Mouse (Mus musculus) adrenal gland, postnatal 0 days (tissue): ENCODE data around the gene Zbtb4. TPM values are rescaled to one million over a fixed set of nuclear protein-coding genes. Genes with fewer than 3 reads are reported as not detected.

ENCODE experiments used
- polyA plus RNA-seq: library from polyadenylated mRNA; unstranded; fragments of >200 nt; fragmentation: Nextera tagmentation; extraction: Ambion mirVana; gene quantifications from 2 replicates; pipeline ENCODE4 v1.2.1, GENCODE M21; 2015

Gene Zbtb4
- polyA plus RNA-seq: 3.7 and 4.4 TPM in 2 replicates

GRCm38 (mm10) chr11:69765221-69766125, at the start of gene Zbtb4:
Gene Zbtb4, plus strand, starts transcription at chr11:69765912.

GRCm38 (mm10) chr11:69758478-69758970, 7.2 kb upstream of the Zbtb4 start, which contains the start of gene Polr2a:
Gene Polr2a, minus strand, starts transcription at chr11:69758637.

GRCm38 (mm10) chr11:69761868-69762267, 3.8 kb upstream of the Zbtb4 start, which contains the start of gene Slc35g3:
Gene Slc35g3, minus strand, starts transcription at chr11:69761968.

GRCm38 (mm10) chr11:69795168-69795982, 29.7 kb downstream of the Zbtb4 start, which contains the start of gene Chrnb1:
Gene Chrnb1, minus strand, starts transcription at chr11:69795943.

GRCm38 (mm10) chr11:69801379-69801977, 35.8 kb downstream of the Zbtb4 start, which contains the start of gene Fgf11:
Gene Fgf11, minus strand, starts transcription at chr11:69801857.

GRCm38 (mm10) chr11:69804972-69805909, 39.5 kb downstream of the Zbtb4 start, which contains the start of gene Tmem102:
Gene Tmem102, minus strand, starts transcription at chr11:69805624.

GRCm38 (mm10) chr11:69815155-69815554, 49.4 kb downstream of the Zbtb4 start, which contains the start of gene Gm39566:
Gene Gm39566, minus strand, starts transcription at chr11:69815298.

GRCm38 (mm10) chr11:69818365-69818764, 52.7 kb downstream of the Zbtb4 start, which contains the start of gene Spem2:
Gene Spem2, minus strand, starts transcription at chr11:69818465.

GRCm38 (mm10) chr11:69822080-69822479, 56.4 kb downstream of the Zbtb4 start, which contains the start of gene Spem1:
Gene Spem1, minus strand, starts transcription at chr11:69822180.

Other genes starting within 250 kb of the Zbtb4 start
- gene Dnah2, start 216.8 kb upstream of the Zbtb4 start, polyA plus RNA-seq: 0.30 and 1.3 TPM in 2 replicates
- 9.0 and 17.2 TPM in 2 replicates for gene Efnb3, start 205.7 kb upstream of the Zbtb4 start, polyA plus RNA-seq
- 10.6 and 11.8 TPM in 2 replicates for gene Wrap53, start 185.7 kb upstream of the Zbtb4 start, polyA plus RNA-seq
- 50.4 and 67.8 TPM in 2 replicates for gene Trp53, start 185.6 kb upstream of the Zbtb4 start, polyA plus RNA-seq
- 25.4 and 32.3 TPM in 2 replicates for gene Atp1b2, start 160.0 kb upstream of the Zbtb4 start, polyA plus RNA-seq
- gene Shbg, start 148.0 kb upstream of the Zbtb4 start, polyA plus RNA-seq: 0.14 TPM in 1 of 2 replicates, not detected in the other
- 41.0 and 44.3 TPM in 2 replicates for gene Sat2, start 143.9 kb upstream of the Zbtb4 start, polyA plus RNA-seq
- 17.0 and 23.2 TPM in 2 replicates for gene Fxr2, start 132.9 kb upstream of the Zbtb4 start, polyA plus RNA-seq
- gene Sox15, start 110.6 kb upstream of the Zbtb4 start, polyA plus RNA-seq: not detected in 2 replicates
- 75.5 and 97.1 TPM in 2 replicates for gene Mpdu1, start 103.3 kb upstream of the Zbtb4 start, polyA plus RNA-seq
- 34.5 TPM in 2 replicates for gene Cd68, start 99.8 kb upstream of the Zbtb4 start, polyA plus RNA-seq
- gene Eif4a1, start 93.5 kb upstream of the Zbtb4 start, polyA plus RNA-seq: 393 and 466 TPM in 2 replicates
- 46.6 and 53.5 TPM in 2 replicates for gene Senp3, start 83.8 kb upstream of the Zbtb4 start, polyA plus RNA-seq
- gene Tnfsf13, start 80.1 kb upstream of the Zbtb4 start, polyA plus RNA-seq: 0.80 TPM in 2 replicates
- gene Tnfsf12, start 70.1 kb upstream of the Zbtb4 start, polyA plus RNA-seq: 17.7 and 26.1 TPM in 2 replicates
- gene Tnfsfm13, start 69.8 kb upstream of the Zbtb4 start, polyA plus RNA-seq: 9.2 and 12.7 TPM in 2 replicates
- 18.7 and 21.8 TPM in 2 replicates for gene Polr2a, start 7.3 kb upstream of the Zbtb4 start, polyA plus RNA-seq
- 0.22 TPM in 1 of 2 replicates, not detected in the other for gene Slc35g3, start 3.9 kb upstream of the Zbtb4 start, polyA plus RNA-seq
- gene Chrnb1, start 30.0 kb downstream of the Zbtb4 start, polyA plus RNA-seq: 1.9 and 2.8 TPM in 2 replicates
- gene Fgf11, start 35.9 kb downstream of the Zbtb4 start, polyA plus RNA-seq: 0.91 and 0.92 TPM in 2 replicates
- 1.4 and 1.8 TPM in 2 replicates for gene Tmem102, start 39.7 kb downstream of the Zbtb4 start, polyA plus RNA-seq
- gene Gm39566, start 49.4 kb downstream of the Zbtb4 start, polyA plus RNA-seq: not detected in 2 replicates
- gene Spem2, start 52.6 kb downstream of the Zbtb4 start, polyA plus RNA-seq: not detected in 2 replicates
- not detected in 2 replicates for gene Spem1, start 56.3 kb downstream of the Zbtb4 start, polyA plus RNA-seq
- 3.1 and 4.3 TPM in 2 replicates for gene Nlgn2, start 71.9 kb downstream of the Zbtb4 start, polyA plus RNA-seq
- 479 and 845 TPM in 2 replicates for gene Tmem256, start 72.6 kb downstream of the Zbtb4 start, polyA plus RNA-seq
- gene Plscr3, start 80.5 kb downstream of the Zbtb4 start, polyA plus RNA-seq: 74.4 and 74.8 TPM in 2 replicates
- 0.19 and 0.47 TPM in 2 replicates for gene Tnk1, start 92.8 kb downstream of the Zbtb4 start, polyA plus RNA-seq
- gene Tmem95, start 112.1 kb downstream of the Zbtb4 start, polyA plus RNA-seq: not detected in 2 replicates
- gene Kctd11, start 115.5 kb downstream of the Zbtb4 start, polyA plus RNA-seq: 4.1 and 5.2 TPM in 2 replicates
- 0.73 and 0.76 TPM in 2 replicates for gene Acap1, start 129.6 kb downstream of the Zbtb4 start, polyA plus RNA-seq
- 4.3 TPM in 2 replicates for gene 2810408A11Rik, start 135.1 kb downstream of the Zbtb4 start, polyA plus RNA-seq
- gene Neurl4, start 135.2 kb downstream of the Zbtb4 start, polyA plus RNA-seq: 3.7 and 4.1 TPM in 2 replicates
- 48.8 and 63.0 TPM in 2 replicates for gene Gps2, start 148.0 kb downstream of the Zbtb4 start, polyA plus RNA-seq
- gene Eif5a, start 156.0 kb downstream of the Zbtb4 start, polyA plus RNA-seq: 749 and 924 TPM in 2 replicates
- gene Ybx2, start 169.9 kb downstream of the Zbtb4 start, polyA plus RNA-seq: 0.27 and 0.40 TPM in 2 replicates
- 5.2 and 7.1 TPM in 2 replicates for gene Slc2a4, start 182.3 kb downstream of the Zbtb4 start, polyA plus RNA-seq
- 4.0 and 8.7 TPM in 2 replicates for gene Cldn7, start 198.9 kb downstream of the Zbtb4 start, polyA plus RNA-seq
- gene Ctdnep1, start 215.2 kb downstream of the Zbtb4 start, polyA plus RNA-seq: 17.2 and 21.6 TPM in 2 replicates
- gene Elp5, start 216.6 kb downstream of the Zbtb4 start, polyA plus RNA-seq: 104 and 109 TPM in 2 replicates
- gene Gabarap, start 225.2 kb downstream of the Zbtb4 start, polyA plus RNA-seq: 665 and 705 TPM in 2 replicates
- 39.5 and 47.3 TPM in 2 replicates for gene Phf23, start 229.9 kb downstream of the Zbtb4 start, polyA plus RNA-seq
- 14.5 and 17.4 TPM in 2 replicates for gene Dvl2, start 234.7 kb downstream of the Zbtb4 start, polyA plus RNA-seq
- gene Acadvl, start 249.5 kb downstream of the Zbtb4 start, polyA plus RNA-seq: 103 and 150 TPM in 2 replicates